Mouse (Mus musculus) myocyte (in vitro differentiated cells): ENCODE data around the gene Smyd3. TPM values are rescaled to one million over a fixed set of nuclear protein-coding genes. Genes with fewer than 3 reads are reported as not detected.

Source experiments
- H3K27me3 ChIP-seq: one replicate; pipeline ENCODE4 v1.6.1; 2011; ENCODE audit not compliant: control insufficient read depth, insufficient read depth, insufficient read length
- H3K36me3 ChIP-seq: one replicate; pipeline ENCODE4 v1.6.1; 2011; ENCODE audit not compliant: control insufficient read depth, insufficient read depth
- H3K4me2 ChIP-seq: one replicate; pipeline ENCODE4 v1.6.1; 2011; ENCODE audit warnings: low read depth, control low read depth
- H3K4me3 ChIP-seq: one replicate; pipeline ENCODE4 v1.5.1; 2011; ENCODE audit warnings: mild to moderate bottlenecking, control low read depth, moderate library complexity
- H3K79me2 ChIP-seq: one replicate; pipeline ENCODE4 v1.6.1; 2011; ENCODE audit not compliant: control insufficient read depth, insufficient read depth
- H3ac ChIP-seq: one replicate; pipeline ENCODE4 v1.6.1; 2011; ENCODE audit not compliant: control insufficient read depth, insufficient read length
- CEBPB ChIP-seq: IDR thresholded peaks from 2 replicates; pipeline ENCODE4 v1.6.1; 2011; ENCODE audit warnings: mild to moderate bottlenecking, moderate library complexity; ENCODE audit not compliant: poor library complexity, insufficient read depth, severe bottlenecking
- E2F4 ChIP-seq: IDR thresholded peaks from one replicate; pipeline ENCODE4 v1.6.1; 2011; ENCODE audit warnings: mild to moderate bottlenecking, control low read depth, moderate library complexity; ENCODE audit not compliant: insufficient read depth
- MAX ChIP-seq: IDR thresholded peaks from one replicate; pipeline ENCODE4 v1.6.1; 2011; ENCODE audit warnings: low read depth, mild to moderate bottlenecking, control low read depth
- MYOD1 ChIP-seq, 3 experiments: IDR thresholded peaks; one replicate each; pipeline ENCODE4 v1.6.1; 2011; ENCODE audit warnings: control low read depth in 2 of 3, low read depth in 2 of 3, mild to moderate bottlenecking in 2 of 3, moderate library complexity in 1 of 3; ENCODE audit not compliant: insufficient read length in 2 of 3, control insufficient read depth in 1 of 3
- MYOG ChIP-seq, 3 experiments: IDR thresholded peaks; one replicate each; pipeline ENCODE4 v1.6.1; 2011; ENCODE audit warnings: control low read depth in 2 of 3, low read depth in 2 of 3, mild to moderate bottlenecking in 2 of 3; ENCODE audit not compliant: insufficient read length in 2 of 3, control insufficient read depth in 1 of 3, insufficient read depth in 1 of 3
- POLR2A ChIP-seq: IDR thresholded peaks from one replicate; pipeline ENCODE4 v1.6.1; 2011; ENCODE audit warnings: low read depth, mild to moderate bottlenecking, control low read depth, moderate library complexity; ENCODE audit not compliant: insufficient read length
- POLR2AphosphoS2 ChIP-seq: IDR thresholded peaks from one replicate; pipeline ENCODE4 v1.6.1; 2011; ENCODE audit warnings: low read depth, control low read depth; ENCODE audit not compliant: insufficient read length
- REST ChIP-seq: IDR thresholded peaks from one replicate; pipeline ENCODE4 v1.6.1; 2011; ENCODE audit warnings: mild to moderate bottlenecking, control low read depth, moderate library complexity; ENCODE audit not compliant: insufficient read depth, insufficient read length
- SRF ChIP-seq: IDR thresholded peaks from one replicate; pipeline ENCODE4 v1.6.1; 2011; ENCODE audit warnings: low read depth; ENCODE audit not compliant: control insufficient read depth, insufficient read length
- TCF12 ChIP-seq: IDR thresholded peaks from one replicate; pipeline ENCODE4 v1.6.1; 2011; ENCODE audit warnings: mild to moderate bottlenecking, control low read depth; ENCODE audit not compliant: poor library complexity, insufficient read depth, severe bottlenecking
- TCF3 ChIP-seq: IDR thresholded peaks from one replicate; pipeline ENCODE4 v1.6.1; 2011; ENCODE audit warnings: low read depth, control low read depth; ENCODE audit not compliant: insufficient read length
- USF1 ChIP-seq: IDR thresholded peaks from one replicate; pipeline ENCODE4 v1.6.1; 2011; ENCODE audit warnings: low read depth, mild to moderate bottlenecking, control low read depth, moderate library complexity
- polyA plus RNA-seq: library from polyadenylated mRNA; unstranded; fragments of >200 nt; fragmentation: generic; extraction: Trizol; gene quantifications from one replicate; pipeline ENCODE4 v1.2.1, GENCODE M21; 2012; ENCODE audit warnings: missing spikeins

Smyd3 gene
- polyA plus RNA-seq, 1 experiment: 22.7 TPM

DNA sequence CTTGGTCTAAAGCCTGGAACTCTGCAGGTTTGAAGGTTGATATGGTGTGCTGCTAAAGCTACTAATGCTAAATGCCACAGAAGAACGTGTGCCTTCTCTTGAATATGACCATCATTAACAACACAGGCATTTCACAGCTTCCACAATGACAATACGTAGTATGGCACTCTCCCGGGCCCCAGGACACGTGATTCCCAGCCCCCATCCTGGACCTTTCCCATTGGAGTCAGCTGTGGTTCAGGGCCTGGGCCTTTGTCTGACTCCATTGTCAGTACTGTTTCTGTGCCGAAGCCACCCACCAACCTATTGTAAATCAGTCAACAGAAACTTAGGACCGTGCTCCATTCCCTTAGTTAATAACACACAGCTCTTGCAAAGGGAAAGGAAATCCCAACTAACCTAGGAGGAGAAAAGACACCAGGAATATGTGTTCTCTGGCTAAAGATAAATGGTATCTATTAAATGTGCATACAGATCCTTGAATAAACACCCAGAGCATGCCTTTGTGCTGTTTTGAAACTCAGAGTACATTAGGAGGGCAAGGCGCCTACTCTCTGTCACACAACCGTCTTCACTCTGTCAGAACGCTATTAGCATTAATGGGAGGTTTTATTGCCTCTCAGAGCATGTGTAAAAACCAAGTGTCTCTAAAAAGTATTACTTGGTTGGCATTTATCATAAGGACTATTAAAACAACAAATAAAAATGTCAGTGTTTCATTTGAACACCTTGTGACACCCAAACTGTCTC lies 397.4 kb downstream of the Smyd3 start:
- H3K36me3 ChIP-seq: no peaks in the 10 kb centered on the region
- H3K79me2 ChIP-seq: no peaks in the 10 kb centered on the region
- TF ChIP-seq SRF: no peak
- no peak for TF ChIP-seq POLR2A
- TF ChIP-seq TCF3: no peak
- no peak for TF ChIP-seq MYOD1 (IDR thresholded peaks at IDR 0.05; ENCODE audit: control insufficient read depth in 1 of 3, insufficient read length in 2 of 3, low read depth in 2 of 3)
- TF ChIP-seq MYOG (IDR thresholded peaks at IDR 0.05; ENCODE audit: control insufficient read depth in 1 of 3, insufficient read depth in 1 of 3, insufficient read length in 2 of 3, low read depth in 2 of 3): no peak
- TF ChIP-seq REST: no peak
- no peak for TF ChIP-seq TCF12
- no peak for TF ChIP-seq MAX
- no peak for TF ChIP-seq E2F4
- no peak for TF ChIP-seq USF1
- no peak for TF ChIP-seq POLR2AphosphoS2
- no peak for TF ChIP-seq CEBPB
- H3ac ChIP-seq: no peak overlapping the region
- no peaks in the 10 kb centered on the region for H3K27me3 ChIP-seq
- no peak overlapping the region for H3K4me2 ChIP-seq
- H3K4me3 ChIP-seq: no peak overlapping the region

DNA sequence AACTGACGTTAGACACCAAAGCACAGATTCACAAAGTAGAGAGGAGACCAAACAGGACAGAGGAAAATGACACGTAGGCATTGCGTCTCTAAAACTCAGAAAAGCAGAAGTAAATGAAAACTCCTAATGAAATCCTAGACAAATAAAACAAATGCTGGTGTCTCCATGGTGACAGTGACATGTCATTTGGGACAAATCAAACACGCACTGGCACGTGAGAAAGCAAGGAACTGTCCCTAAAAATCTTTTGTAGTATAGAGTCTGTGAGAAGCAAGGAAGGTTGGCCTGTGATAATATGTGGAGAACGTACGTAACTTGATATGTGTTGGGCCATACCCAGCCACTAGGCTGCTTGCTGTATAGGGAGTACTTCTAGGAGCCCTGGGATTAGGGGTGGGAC lies 399.2 kb downstream of the Smyd3 start:
- Histone ChIP-seq H3K4me2 (no peak overlapping the region), H3K79me2 (no peaks in the 10 kb centered on the region), H3K4me3 (no peak overlapping the region), H3ac (no peak overlapping the region), H3K36me3 (no peaks in the 10 kb centered on the region), H3K27me3 (no peaks in the 10 kb centered on the region)
- TF ChIP-seq MAX: no peak
- TF ChIP-seq USF1: no peak
- TF ChIP-seq SRF: no peak
- no peak for TF ChIP-seq TCF3
- TF ChIP-seq E2F4: no peak
- no peak for TF ChIP-seq TCF12
- TF ChIP-seq MYOG (IDR thresholded peaks at IDR 0.05; ENCODE audit: control insufficient read depth in 1 of 3, insufficient read depth in 1 of 3, insufficient read length in 2 of 3, low read depth in 2 of 3): no peak
- TF ChIP-seq CEBPB: no peak
- no peak for TF ChIP-seq REST
- no peak for TF ChIP-seq MYOD1 (IDR thresholded peaks at IDR 0.05; ENCODE audit: control insufficient read depth in 1 of 3, insufficient read length in 2 of 3, low read depth in 2 of 3)
- no peak for TF ChIP-seq POLR2AphosphoS2
- TF ChIP-seq POLR2A: no peak

- no peaks in the 10 kb centered on the region for H3K27me3 ChIP-seq
- H3ac ChIP-seq: no peak overlapping the region
- no peaks in the 10 kb centered on the region for H3K36me3 ChIP-seq
- TF ChIP-seq MYOD1 (IDR thresholded peaks at IDR 0.05; ENCODE audit: control insufficient read depth in 1 of 3, insufficient read length in 2 of 3, low read depth in 2 of 3) (no peak), POLR2A (no peak), MYOG (IDR thresholded peaks at IDR 0.05; ENCODE audit: control insufficient read depth in 1 of 3, insufficient read depth in 1 of 3, insufficient read length in 2 of 3, low read depth in 2 of 3) (no peak), POLR2AphosphoS2 (no peak), MAX (no peak), SRF (no peak), USF1 (no peak), TCF3 (no peak)
- H3K79me2 ChIP-seq: no peaks in the 10 kb centered on the region
- no peak overlapping the region for H3K4me3 ChIP-seq
- no peak overlapping the region for H3K4me2 ChIP-seq
Measured at GRCm38 (mm10) chr1:179116729-179117663, 400.8 kb downstream of the Smyd3 start.

DNA sequence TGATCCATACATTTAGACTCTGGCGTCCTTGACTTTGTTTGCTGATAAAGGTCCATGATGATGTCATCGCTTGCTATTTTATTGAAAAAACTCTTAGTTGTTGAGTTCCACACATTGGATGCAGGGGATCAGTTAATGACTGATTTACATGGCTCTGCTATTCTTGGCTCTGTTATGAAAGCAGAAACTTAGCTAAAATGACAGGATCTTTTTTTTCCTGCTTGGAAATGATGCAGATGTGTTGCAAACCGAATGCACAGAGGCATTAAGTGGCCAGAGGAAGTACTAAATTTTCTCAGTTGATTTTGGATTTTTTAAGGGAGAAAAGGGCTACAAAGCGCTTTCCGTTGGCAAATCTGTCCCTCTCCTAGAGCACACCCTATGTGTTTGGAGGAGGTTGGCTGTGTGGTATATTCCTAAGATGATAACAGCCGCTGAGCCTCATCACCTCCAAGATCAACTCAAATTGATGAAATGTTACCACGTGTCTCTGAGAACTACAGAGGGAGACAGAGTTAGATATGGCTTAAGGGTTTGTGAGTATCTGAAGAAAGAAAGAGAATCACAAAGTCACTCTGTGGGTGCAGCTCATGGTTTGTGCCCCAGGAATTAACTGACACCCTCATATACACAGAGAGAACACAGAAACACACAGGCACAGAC lies 402.9 kb downstream of the Smyd3 start:
- H3K36me3 ChIP-seq: no peaks in the 10 kb centered on the region
- TF ChIP-seq MYOD1 (IDR thresholded peaks at IDR 0.05; ENCODE audit: control insufficient read depth in 1 of 3, insufficient read length in 2 of 3, low read depth in 2 of 3) (no peak), E2F4 (no peak), TCF12 (no peak), TCF3 (no peak), POLR2AphosphoS2 (no peak), CEBPB (no peak), MAX (no peak)
- H3K4me2 ChIP-seq: no peak overlapping the region
- H3ac ChIP-seq: no peak overlapping the region
- no peaks in the 10 kb centered on the region for H3K27me3 ChIP-seq
- H3K4me3 ChIP-seq: no peak overlapping the region
- H3K79me2 ChIP-seq: no peaks in the 10 kb centered on the region
